In the genomic region with DNA sequence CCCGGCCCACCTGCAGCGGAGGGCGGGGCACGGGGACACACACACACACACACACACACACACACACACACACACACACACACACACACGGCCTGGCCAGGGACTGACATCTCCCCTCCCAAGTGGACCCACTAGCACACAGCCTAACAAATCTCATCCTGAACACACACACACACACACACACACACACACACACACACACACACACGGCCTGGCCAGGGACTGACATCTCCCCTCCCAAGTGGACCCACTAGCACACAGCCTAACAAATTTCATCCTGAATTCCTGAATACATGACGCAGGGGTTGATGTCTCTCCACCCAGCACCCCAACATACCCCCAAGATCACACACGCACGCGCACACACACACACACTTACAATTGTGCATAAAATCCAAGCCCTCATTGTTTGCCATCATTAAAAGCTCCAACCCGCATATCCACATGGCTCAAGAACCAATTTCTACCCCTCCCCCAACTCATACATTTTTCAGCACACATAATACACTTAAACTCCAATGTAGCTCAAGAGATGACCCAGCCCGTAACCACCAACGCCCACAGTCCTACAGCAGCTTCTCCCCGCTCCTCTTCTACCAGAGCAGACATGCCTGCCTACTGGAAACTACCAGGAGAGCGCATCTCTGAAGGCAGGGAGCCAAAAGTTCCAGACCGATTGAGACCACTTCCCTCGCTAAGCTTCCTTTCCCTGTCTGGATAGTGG, we compare ENCODE assay signal across 8 mouse cellular contexts. TPM values are rescaled to one million over a fixed set of nuclear protein-coding genes. Genes with fewer than 3 reads are reported as not detected.
DNase-seq lines count a peak whose midpoint lies in the region; ATAC-seq and TF ChIP-seq lines count a peak whose summit lies in the region.
"Not testable (repeated sequence)": the region's sequence is repeated elsewhere in the genome, so short reads cannot be mapped to it uniquely, and the experiment has no call there.

No protein-coding gene starts in this region.

- H3K27ac ChIP-seq in embryonic facial prominence, embryonic 10.5 days (replicated peaks) = peak overlapping the region; percentile 90
- not testable (repeated sequence) for H3K27ac ChIP-seq in gastrocnemius, adult 2 months; liver, embryonic 13.5 days; midbrain, embryonic 12.5 days (replicated peaks)
- H3K27ac ChIP-seq in hindbrain, embryonic 13.5 days = peak overlapping the region; percentile 65

- H3K36me3 ChIP-seq in E14TG2a.4 (ENCODE audit: insufficient read depth, low read length); embryonic facial prominence, embryonic 10.5 days (replicated peaks); hindbrain, embryonic 13.5 days; liver, embryonic 13.5 days; midbrain, embryonic 12.5 days: not testable (repeated sequence)

- peak overlapping the region; percentile 92 for H3K4me3 ChIP-seq in E14TG2a.4 (replicated peaks; ENCODE audit: low read length)
- H3K4me3 ChIP-seq in embryonic facial prominence, embryonic 10.5 days = peak overlapping the region; percentile 87
- peak overlapping the region; percentile 93 for H3K4me3 ChIP-seq in gastrocnemius, adult 2 months
- peak overlapping the region; percentile 54 for H3K4me3 ChIP-seq in hindbrain, embryonic 13.5 days
- peak overlapping the region; percentile 67 for H3K4me3 ChIP-seq in liver, embryonic 13.5 days (replicated peaks)
- peak overlapping the region; percentile 65 for H3K4me3 ChIP-seq in midbrain, embryonic 12.5 days

- DNase-seq in embryonic facial prominence, embryonic 10.5 days (ENCODE audit: low spot score) = peak; percentile 29
- DNase-seq in gastrocnemius, adult 2 months; liver, embryonic 13.5 days: not testable (repeated sequence)
- DNase-seq in kidney, postnatal 10 days = peak; percentile 32
- peak; percentile 57 for DNase-seq in retina, embryonic 14.5 days (ENCODE audit: low spot score)

- not testable (repeated sequence) for TF ChIP-seq CTCF in E14TG2a.4 (conservative IDR thresholded peaks at IDR 0.05; ENCODE audit: low read length); gastrocnemius, adult 2 months (IDR thresholded peaks at IDR 0.05)

- H3K4me2 ChIP-seq in hindbrain, embryonic 13.5 days = peak overlapping the region; percentile 94
- H3K4me2 ChIP-seq in liver, embryonic 13.5 days = peak overlapping the region; percentile 85
- H3K4me2 ChIP-seq in midbrain, embryonic 12.5 days (replicated peaks) = peak overlapping the region; percentile 97

- H3K27me3 ChIP-seq in E14TG2a.4 (ENCODE audit: insufficient read depth, low read length) = peaks cover 21% of the 10 kb centered on the region
- H3K27me3 ChIP-seq in embryonic facial prominence, embryonic 10.5 days (replicated peaks; ENCODE audit: low read depth, poor library complexity, severe bottlenecking) = peaks cover 55% of the 10 kb centered on the region
- peaks cover 69% of the 10 kb centered on the region for H3K27me3 ChIP-seq in hindbrain, embryonic 13.5 days
- H3K27me3 ChIP-seq in liver, embryonic 13.5 days = peaks cover 78% of the 10 kb centered on the region
- peaks cover 76% of the 10 kb centered on the region for H3K27me3 ChIP-seq in midbrain, embryonic 12.5 days

- peak overlapping the region; percentile 76 for H3K9ac ChIP-seq in hindbrain, embryonic 13.5 days
- 0 out of 2 replicates have a peak overlapping the region, but pooled peaks have one; percentile 72 for H3K9ac ChIP-seq in liver, embryonic 13.5 days
- H3K9ac ChIP-seq in midbrain, embryonic 12.5 days (replicated peaks) = peak overlapping the region; percentile 69

- 9% methylated on average over 16 of the region's 17 CpGs for WGBS in embryonic facial prominence, embryonic 10.5 days
- WGBS in hindbrain, embryonic 13.5 days = 7% methylated on average over 11 of the region's 17 CpGs
- 11% methylated on average over 12 of the region's 17 CpGs for WGBS in liver, embryonic 13.5 days (ENCODE audit: insufficient replicate concordance)
- WGBS in midbrain, embryonic 12.5 days = 8% methylated on average over 13 of the region's 17 CpGs

- intact Hi-C loops in gastrocnemius, adult 2 months (cut with DNase I) = not testable (repeated sequence)

- peak; percentile 65 for ATAC-seq in hindbrain, embryonic 13.5 days (ENCODE audit: low FRiP score)
- not testable (repeated sequence) for ATAC-seq in liver, embryonic 13.5 days (ENCODE audit: low read depth)
- peak; percentile 45 for ATAC-seq in midbrain, embryonic 12.5 days (ENCODE audit: low FRiP score, low read depth)

- peaks cover 51% of the 10 kb centered on the region for H3K4me1 ChIP-seq in E14TG2a.4 (replicated peaks; ENCODE audit: low read depth, low read length)
- peaks cover 42% of the 10 kb centered on the region for H3K4me1 ChIP-seq in embryonic facial prominence, embryonic 10.5 days
- H3K4me1 ChIP-seq in hindbrain, embryonic 13.5 days (replicated peaks) = peaks cover 37% of the 10 kb centered on the region
- H3K4me1 ChIP-seq in liver, embryonic 13.5 days (replicated peaks) = peaks cover 20% of the 10 kb centered on the region
- peaks cover 30% of the 10 kb centered on the region for H3K4me1 ChIP-seq in midbrain, embryonic 12.5 days

- H3K9me3 ChIP-seq in E14TG2a.4 (ENCODE audit: low read length); embryonic facial prominence, embryonic 10.5 days; hindbrain, embryonic 13.5 days; liver, embryonic 13.5 days (replicated peaks); midbrain, embryonic 12.5 days: not testable (repeated sequence)

RNA-seq across cellular contexts. Expression of a gene that starts 0.4 kb away (rescaled TPM):
- polyA plus RNA-seq in embryonic facial prominence, embryonic 10.5 days (2016; fragmentation: Nextera tagmentation; extraction: Ambion mirVana) = 12.9 and 13.3 TPM in 2 replicates
- total RNA-seq in gastrocnemius, adult 2 months (2021) = 1 to 10 TPM; 1.6 to 4.1 TPM
- polyA plus RNA-seq in hindbrain, embryonic 13.5 days (2015; fragmentation: Nextera tagmentation; extraction: Ambion mirVana) = 7.0 and 7.2 TPM in 2 replicates
- 59.4 and 73.6 TPM in 2 replicates for polyA plus RNA-seq in liver, embryonic 13.5 days (2015; fragmentation: Nextera tagmentation; extraction: Ambion mirVana)
- 8.9 and 9.0 TPM in 2 replicates for polyA plus RNA-seq in midbrain, embryonic 12.5 days (2016; fragmentation: Nextera tagmentation; extraction: Ambion mirVana)
